9 mouse cellular contexts compared by ENCODE assay signal in the genomic region with DNA sequence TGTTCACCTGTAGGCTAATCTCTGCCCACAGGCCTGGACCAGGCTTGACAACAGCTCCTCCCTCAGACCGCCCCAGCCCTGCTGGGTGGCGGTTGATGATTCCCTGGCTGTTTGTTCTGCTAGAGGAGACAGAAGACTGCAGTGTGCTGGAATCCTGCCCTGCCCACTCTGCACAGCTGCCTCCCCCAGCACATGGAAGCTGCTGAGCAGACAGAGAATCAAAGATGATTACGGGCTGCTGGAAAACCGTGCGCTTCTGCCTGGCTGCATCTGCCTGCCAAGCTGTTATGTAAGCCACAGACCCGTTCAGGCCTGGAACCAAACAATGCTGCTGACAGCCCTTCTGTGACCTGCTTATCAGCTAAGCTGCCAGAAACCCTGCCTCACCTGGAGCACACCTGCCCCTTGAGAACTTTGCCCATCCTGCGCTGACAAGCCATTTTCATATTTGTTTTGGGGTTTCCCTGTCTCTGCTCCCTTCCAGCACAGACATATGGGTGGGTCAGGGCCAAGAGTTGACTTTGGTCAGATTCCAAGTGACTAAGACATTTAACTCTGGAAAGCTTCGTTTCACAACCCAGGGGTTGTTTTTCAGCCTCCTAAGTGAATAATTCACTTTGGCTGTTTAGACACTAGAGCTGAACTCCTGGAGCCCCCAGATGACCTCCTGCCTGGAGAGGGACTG. TPM values are rescaled to one million over a fixed set of nuclear protein-coding genes. Genes with fewer than 3 reads are reported as not detected.
DNase-seq lines count a peak whose midpoint lies in the region; ATAC-seq and TF ChIP-seq lines count a peak whose summit lies in the region.
"Had no signal": no experiment of that assay in that cellular context is flagged by ENCODE, and none has a peak within 500 bp of the region (broad histone marks: within the 10 kb centered on the region; RNA-seq: fewer than 3 reads in every experiment).

No protein-coding gene starts in this region.

- H3K9me3 ChIP-seq in hindbrain, embryonic 14.5 days (ENCODE audit: control insufficient read depth, low read length), result no peaks in the 10 kb centered on the region
- H3K9me3 ChIP-seq in lung, embryonic 16.5 days (ENCODE audit: control insufficient read depth, low read length), result no peaks in the 10 kb centered on the region

- H3K4me2 ChIP-seq in hindbrain, embryonic 14.5 days (replicated peaks), result no peak overlapping the region
- H3K4me2 ChIP-seq in lung, embryonic 16.5 days (ENCODE audit: low read depth, low read length), result peak overlapping the region; percentile 40

- no peaks in the 10 kb centered on the region for H3K27me3 ChIP-seq in Patski
- H3K27me3 ChIP-seq in hindbrain, embryonic 14.5 days (ENCODE audit: control insufficient read depth, insufficient read depth, low read length), result no peaks in the 10 kb centered on the region
- peaks cover 10% of the 10 kb centered on the region for H3K27me3 ChIP-seq in lung, embryonic 16.5 days (ENCODE audit: control insufficient read depth, insufficient read depth, low read depth, low read length)

- H3K27ac ChIP-seq in hindbrain, embryonic 14.5 days, result peak overlapping the region; percentile 3; the same call in 1 of the 2 replicates
- H3K27ac ChIP-seq in lung, embryonic 16.5 days (ENCODE audit: low read length), result peak overlapping the region; percentile 91

- CTCF ChIA-PET in Patski (lab: Charles Lee), result interaction anchor here (0.8 to 1.9 kb wide), 3 partner anchors 9 to 32 kb away, joined by 3 to 8 read pairs (median 3); no protein-coding TSS in a partner anchor

- POLR2A ChIA-PET in Patski (lab: Charles Lee), result interaction anchor here (0.5 kb wide), 1 partner anchor 1885 kb away, joined by 3 read pairs; a partner anchor contains a TSS

- peak; percentile 92 for DNase-seq in Patski (ENCODE audit: low read depth, low spot score)
- DNase-seq in cerebellum, postnatal 25 days, result peak; percentile 74 to 78
- peak; percentile 75 for DNase-seq in gastrocnemius, adult 18-20 months (ENCODE audit: low spot score)
- peak; percentile 68 for DNase-seq in hindbrain, embryonic 14.5 days (ENCODE audit: low spot score)
- peak; percentile 77 to 82 for DNase-seq in layer of hippocampus, postnatal 14 days (ENCODE audit: low spot score in 2 of 2)
- peak; percentile 82 to 87 for DNase-seq in right cerebral cortex, adult 2 months (ENCODE audit: low spot score in 2 of 2)
- DNase-seq in c-Kit-positive CD71-positive TER-119-positive erythroid progenitor cells, embryonic 14.5 days (ENCODE audit: low spot score), result no peak

- TF ChIP-seq CTCF in Patski (IDR thresholded peaks at IDR 0.05), result no peak

- ATAC-seq in Patski, result peak; percentile 97
- ATAC-seq in hindbrain, embryonic 14.5 days (ENCODE audit: low FRiP score), result peak; percentile 87
- peak; percentile 97 for ATAC-seq in lung, embryonic 16.5 days (ENCODE audit: low read depth)

- H3K36me3 ChIP-seq in hindbrain, embryonic 14.5 days (replicated peaks; ENCODE audit: control insufficient read depth, insufficient read depth), result no peaks in the 10 kb centered on the region
- no peaks in the 10 kb centered on the region for H3K36me3 ChIP-seq in lung, embryonic 16.5 days (ENCODE audit: control insufficient read depth, insufficient read depth, low read length)

- 27% methylated on average over 8 of the region's 8 CpGs for whole genome bisulfite sequencing in hindbrain, embryonic 14.5 days
- 8% methylated on average over 8 of the region's 8 CpGs for WGBS in lung, embryonic 16.5 days

- in situ Hi-C loops in Patski (cut with MboI; ENCODE audit: low pct_unique_long_range_greater_than_20kb), result loop anchor here (5.0 to 25.0 kb wide), 3 partner anchors 588 to 1084 kb away; a partner anchor contains a TSS

- H3K4me3 ChIP-seq in hindbrain, embryonic 14.5 days (replicated peaks; ENCODE audit: low read length), result no peak overlapping the region
- H3K4me3 ChIP-seq in lung, embryonic 16.5 days (ENCODE audit: low read length), result no peak overlapping the region

- H3K9ac ChIP-seq in hindbrain, embryonic 14.5 days, result peak overlapping the region; percentile 4; the same call in 1 of the 2 replicates
- no peak overlapping the region for H3K9ac ChIP-seq in lung, embryonic 16.5 days (ENCODE audit: low read length)

- H3K4me1 ChIP-seq in hindbrain, embryonic 14.5 days (replicated peaks; ENCODE audit: control insufficient read depth, insufficient read depth, low read length), result 0 out of 2 replicates have a peak, but pooled peaks cover 4% of the 10 kb centered on the region
- H3K4me1 ChIP-seq in lung, embryonic 16.5 days (replicated peaks; ENCODE audit: control insufficient read depth, insufficient read depth, low read length), result peaks cover 13% of the 10 kb centered on the region

RNA-seq across cellular contexts. Expression of a gene that starts 50.7 kb away (rescaled TPM):
- polyA plus RNA-seq in Patski (2021), result not detected
- not detected for total RNA-seq in gastrocnemius, adult 18-20 months (2021)
- 1.2 and 1.4 TPM in 2 replicates for polyA plus RNA-seq in hindbrain, embryonic 14.5 days (2014; fragmentation: Nextera tagmentation; extraction: Ambion mirVana)
- under 1 TPM; 0.19 to 0.28 TPM for total RNA-seq in layer of hippocampus, postnatal 14 days (2021)
- 0.25 and 0.33 TPM in 2 replicates for polyA plus RNA-seq in lung, embryonic 16.5 days (2015; fragmentation: Nextera tagmentation; extraction: Ambion mirVana)
- total RNA-seq: ES-E14 had no signal
